Mouse (Mus musculus): ENCODE data around the gene Oat. TPM values are rescaled to one million over a fixed set of nuclear protein-coding genes. Genes with fewer than 3 reads are reported as not detected.

The Oat gene
- polyA plus RNA-seq, 1 experiment: 32.7 TPM

DNA sequence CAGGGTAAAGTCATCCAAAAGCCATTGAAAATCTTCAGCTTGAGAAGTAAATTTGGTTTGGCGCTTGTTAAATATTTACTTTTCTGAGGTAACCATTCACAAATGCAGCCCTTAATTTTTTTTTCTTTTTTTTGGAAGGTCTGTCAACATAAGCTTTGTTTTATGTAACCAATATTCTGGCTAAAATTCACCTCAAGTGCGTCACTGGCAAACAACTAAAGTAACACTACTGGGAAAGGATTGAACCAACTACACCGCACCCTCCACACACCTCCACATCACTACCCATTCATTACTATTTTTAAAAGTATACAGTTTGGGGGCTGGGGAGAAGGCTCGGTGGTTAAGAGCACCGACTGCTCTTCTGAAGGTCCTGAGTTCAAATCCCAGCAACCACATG, 1.6 kb downstream of the Oat start:
- Histone ChIP-seq H3K4me1 (ENCODE audit: control insufficient read depth, insufficient read depth, low read length) (peaks cover 5% of the 10 kb centered on the region), H3K27me3 (ENCODE audit: control insufficient read depth, insufficient read depth, low read length) (no peaks in the 10 kb centered on the region), H3K36me3 (ENCODE audit: control insufficient read depth, insufficient read depth, low read length) (no peaks in the 10 kb centered on the region), H3K4me3 (ENCODE audit: control insufficient read depth, low read depth, low read length) (no peak overlapping the region), H3K27ac (ENCODE audit: control insufficient read depth, insufficient read depth, low read depth, low read length) (no peak overlapping the region)
- TF ChIP-seq POLR2A (IDR thresholded peaks at IDR 0.05; ENCODE audit: control insufficient read depth, low read depth, low read length) (no peak), CTCF (IDR thresholded peaks at IDR 0.05; ENCODE audit: control insufficient read depth, insufficient read depth, insufficient replicate concordance, low read depth, low read length) (no peak)

DNA sequence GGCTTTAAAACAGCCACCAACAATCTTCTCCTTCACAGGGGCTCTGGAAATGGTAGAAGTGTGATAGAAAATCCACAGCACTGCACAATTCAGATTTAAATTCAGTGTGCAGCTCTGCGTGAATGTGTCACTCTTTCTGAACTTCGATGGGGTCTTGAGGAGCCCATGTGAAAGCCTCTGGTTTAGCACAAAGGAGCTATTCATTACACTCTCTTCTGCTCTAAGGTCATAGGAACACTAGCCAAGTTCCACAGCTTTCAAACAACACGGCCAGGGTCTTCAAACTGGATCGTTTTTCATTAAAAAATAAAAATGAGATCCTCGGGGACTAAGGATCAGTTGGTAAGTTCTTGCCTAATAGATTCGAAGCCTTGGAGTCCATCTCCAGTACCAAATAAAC, 3.0 kb downstream of the Oat start:
- no peak overlapping the region for H3K27ac ChIP-seq (ENCODE audit: control insufficient read depth, insufficient read depth, low read depth, low read length)
- H3K27me3 ChIP-seq (ENCODE audit: control insufficient read depth, insufficient read depth, low read length): no peaks in the 10 kb centered on the region
- no peak overlapping the region for H3K4me3 ChIP-seq (ENCODE audit: control insufficient read depth, low read depth, low read length)
- H3K36me3 ChIP-seq (ENCODE audit: control insufficient read depth, insufficient read depth, low read length): no peaks in the 10 kb centered on the region
- H3K4me1 ChIP-seq (ENCODE audit: control insufficient read depth, insufficient read depth, low read length): peaks cover 5% of the 10 kb centered on the region
- no peak for TF ChIP-seq POLR2A (IDR thresholded peaks at IDR 0.05; ENCODE audit: control insufficient read depth, low read depth, low read length)

DNA sequence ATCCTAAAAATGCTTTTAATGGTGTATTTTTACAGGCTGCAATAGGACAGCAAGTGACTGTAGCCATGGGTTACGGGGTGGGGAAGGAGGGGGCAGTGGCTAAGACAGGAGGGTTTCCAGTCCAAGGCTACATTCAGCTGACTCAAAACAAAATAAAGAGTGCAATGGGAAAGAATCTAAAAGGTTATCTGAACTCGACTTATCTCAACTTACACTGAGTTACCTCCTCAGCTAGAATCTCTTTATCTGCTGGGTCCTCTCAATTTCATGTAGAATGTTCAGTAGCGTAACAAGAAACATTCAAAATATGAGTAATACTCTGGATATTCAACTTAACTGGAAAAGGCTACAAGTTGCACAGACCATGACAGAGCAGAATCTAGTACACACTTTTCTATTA, 3.5 kb downstream of the Oat start:
- TF ChIP-seq CTCF (IDR thresholded peaks at IDR 0.05; ENCODE audit: control insufficient read depth, insufficient read depth, insufficient replicate concordance, low read depth, low read length): no peak
- TF ChIP-seq POLR2A (IDR thresholded peaks at IDR 0.05; ENCODE audit: control insufficient read depth, low read depth, low read length): no peak
- Histone ChIP-seq H3K27me3 (ENCODE audit: control insufficient read depth, insufficient read depth, low read length) (no peaks in the 10 kb centered on the region), H3K36me3 (ENCODE audit: control insufficient read depth, insufficient read depth, low read length) (no peaks in the 10 kb centered on the region), H3K4me3 (ENCODE audit: control insufficient read depth, low read depth, low read length) (no peak overlapping the region), H3K4me1 (ENCODE audit: control insufficient read depth, insufficient read depth, low read length) (peaks cover 5% of the 10 kb centered on the region), H3K27ac (ENCODE audit: control insufficient read depth, insufficient read depth, low read depth, low read length) (no peak overlapping the region)

DNA sequence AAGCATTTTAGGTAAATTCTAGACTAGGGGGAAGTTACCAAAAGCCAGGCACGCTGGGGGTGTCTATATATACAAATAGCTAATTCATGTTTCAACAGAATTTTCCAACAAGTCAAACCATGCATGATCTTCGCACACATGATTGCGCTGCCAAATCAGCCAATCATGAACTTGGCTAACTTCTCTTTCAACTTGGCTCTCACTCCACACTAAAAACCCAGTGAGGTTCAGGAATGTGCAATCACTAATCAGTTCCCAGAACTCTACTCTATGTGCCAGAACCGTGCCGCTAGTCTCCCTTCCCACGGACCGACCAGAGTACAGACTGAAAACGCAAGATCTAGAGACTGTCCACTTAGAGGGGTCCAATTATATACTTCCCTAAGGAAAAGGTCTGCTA, 4.7 kb downstream of the Oat start:
- TF ChIP-seq CTCF (IDR thresholded peaks at IDR 0.05; ENCODE audit: control insufficient read depth, insufficient read depth, insufficient replicate concordance, low read depth, low read length) (no peak), POLR2A (IDR thresholded peaks at IDR 0.05; ENCODE audit: control insufficient read depth, low read depth, low read length) (no peak)
- Histone ChIP-seq H3K27ac (ENCODE audit: control insufficient read depth, insufficient read depth, low read depth, low read length) (no peak overlapping the region), H3K4me3 (ENCODE audit: control insufficient read depth, low read depth, low read length) (no peak overlapping the region)

DNA sequence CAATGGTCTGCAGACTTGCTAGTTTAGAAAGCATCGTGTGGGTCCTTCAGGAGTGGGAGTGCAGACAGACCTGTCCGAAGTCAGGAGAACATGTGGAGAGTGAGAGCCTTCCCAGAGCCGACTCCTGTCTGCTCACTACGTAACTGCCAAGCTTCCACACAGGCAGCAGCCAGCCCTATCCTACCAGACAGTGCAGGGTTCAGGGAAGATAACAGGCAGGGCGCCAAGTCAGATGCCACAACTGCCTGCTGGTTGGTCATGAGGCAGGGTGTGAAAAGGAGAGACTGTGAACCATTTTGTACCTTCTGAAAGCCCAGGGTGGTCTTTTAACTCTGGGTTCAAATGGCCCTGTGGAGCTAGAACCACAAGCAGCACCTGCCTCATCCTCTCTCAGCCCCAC, 6.1 kb downstream of the Oat start:
- Histone ChIP-seq H3K4me1 (ENCODE audit: control insufficient read depth, insufficient read depth, low read length) (no peaks in the 10 kb centered on the region), H3K4me3 (ENCODE audit: control insufficient read depth, low read depth, low read length) (no peak overlapping the region), H3K36me3 (ENCODE audit: control insufficient read depth, insufficient read depth, low read length) (no peaks in the 10 kb centered on the region; the same call in 1 of the 2 replicates), H3K27me3 (ENCODE audit: control insufficient read depth, insufficient read depth, low read length) (no peaks in the 10 kb centered on the region), H3K27ac (ENCODE audit: control insufficient read depth, insufficient read depth, low read depth, low read length) (no peak overlapping the region)
- TF ChIP-seq POLR2A (IDR thresholded peaks at IDR 0.05; ENCODE audit: control insufficient read depth, low read depth, low read length): no peak
- TF ChIP-seq CTCF (IDR thresholded peaks at IDR 0.05; ENCODE audit: control insufficient read depth, insufficient read depth, insufficient replicate concordance, low read depth, low read length): no peak

More for the DNA sequence above, 4.7 kb downstream of the Oat start:
- H3K27me3 ChIP-seq (ENCODE audit: control insufficient read depth, insufficient read depth, low read length): no peaks in the 10 kb centered on the region
- peaks cover 5% of the 10 kb centered on the region for H3K4me1 ChIP-seq (ENCODE audit: control insufficient read depth, insufficient read depth, low read length)
- no peaks in the 10 kb centered on the region; the same call in 1 of the 2 replicates for H3K36me3 ChIP-seq (ENCODE audit: control insufficient read depth, insufficient read depth, low read length)

DNA sequence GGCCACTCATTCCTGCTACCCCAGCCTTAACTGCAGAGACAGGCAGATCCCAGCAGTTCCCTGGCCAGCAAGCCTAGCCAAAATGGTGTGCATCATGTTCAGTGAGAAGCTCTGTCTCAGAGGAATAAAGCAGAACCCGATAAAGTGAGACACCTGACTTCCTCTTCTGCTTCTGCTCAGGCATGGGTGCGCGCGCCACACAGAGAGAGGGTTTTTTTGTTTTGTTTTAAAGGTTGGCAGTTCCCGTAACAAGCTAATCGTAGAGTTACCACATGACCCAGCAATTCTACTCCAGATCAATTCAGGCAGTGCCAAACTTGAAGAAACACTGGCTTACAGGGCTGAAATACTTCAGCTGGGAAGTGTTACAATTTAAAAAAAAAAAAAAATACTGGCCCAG, 7.4 kb downstream of the Oat start:
- H3K27me3 ChIP-seq (ENCODE audit: control insufficient read depth, insufficient read depth, low read length): no peaks in the 10 kb centered on the region
- no peaks in the 10 kb centered on the region; the same call in 1 of the 2 replicates for H3K36me3 ChIP-seq (ENCODE audit: control insufficient read depth, insufficient read depth, low read length)
- TF ChIP-seq POLR2A (IDR thresholded peaks at IDR 0.05; ENCODE audit: control insufficient read depth, low read depth, low read length) (no peak), CTCF (IDR thresholded peaks at IDR 0.05; ENCODE audit: control insufficient read depth, insufficient read depth, insufficient replicate concordance, low read depth, low read length) (no peak)
- H3K27ac ChIP-seq (ENCODE audit: control insufficient read depth, insufficient read depth, low read depth, low read length): no peak overlapping the region
- no peaks in the 10 kb centered on the region for H3K4me1 ChIP-seq (ENCODE audit: control insufficient read depth, insufficient read depth, low read length)
- no peak overlapping the region for H3K4me3 ChIP-seq (ENCODE audit: control insufficient read depth, low read depth, low read length)

DNA sequence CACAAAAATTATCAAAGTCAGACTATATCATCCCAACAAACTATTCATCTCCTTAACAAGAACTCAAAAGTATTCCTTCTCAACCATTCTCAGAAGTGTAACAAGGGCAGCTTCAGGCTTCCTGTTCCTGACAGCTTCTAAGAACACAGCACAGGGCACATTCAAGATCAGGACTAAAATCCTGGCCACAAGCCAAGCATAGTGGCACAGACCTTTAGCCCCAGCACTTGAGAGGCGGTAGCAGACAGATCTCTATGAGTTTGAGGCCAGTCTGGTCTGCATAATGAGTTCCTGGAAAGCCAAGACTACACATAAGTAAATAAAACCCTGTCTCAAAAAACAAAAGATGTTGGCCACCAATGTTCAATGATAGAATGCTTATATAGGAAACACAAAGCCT, 10.4 kb downstream of the Oat start:
- H3K27ac ChIP-seq (ENCODE audit: control insufficient read depth, insufficient read depth, low read depth, low read length): no peak overlapping the region
- no peaks in the 10 kb centered on the region for H3K4me1 ChIP-seq (ENCODE audit: control insufficient read depth, insufficient read depth, low read length)
- no peak overlapping the region for H3K4me3 ChIP-seq (ENCODE audit: control insufficient read depth, low read depth, low read length)
- no peaks in the 10 kb centered on the region for H3K27me3 ChIP-seq (ENCODE audit: control insufficient read depth, insufficient read depth, low read length)
- H3K36me3 ChIP-seq (ENCODE audit: control insufficient read depth, insufficient read depth, low read length): peaks cover 3% of the 10 kb centered on the region; the same call in 1 of the 2 replicates
- TF ChIP-seq CTCF (IDR thresholded peaks at IDR 0.05; ENCODE audit: control insufficient read depth, insufficient read depth, insufficient replicate concordance, low read depth, low read length): no peak
- no peak for TF ChIP-seq POLR2A (IDR thresholded peaks at IDR 0.05; ENCODE audit: control insufficient read depth, low read depth, low read length)
